Mouse (Mus musculus) central nervous system, embryonic 14 days (tissue): Measurements from ENCODE around the gene Psmb5. TPM values are rescaled to one million over a fixed set of nuclear protein-coding genes. Genes with fewer than 3 reads are reported as not detected.

Experiments
- polyA plus RNA-seq: library from polyadenylated mRNA; depleted of rRNA; stranded (reverse); fragments of >200 nt; gene quantifications from 2 replicates; pipeline ENCODE4 v1.2.3, GENCODE M21; 2012; rRNA removed

Gene Psmb5
- 256 and 274 TPM in 2 replicates for polyA plus RNA-seq

DNA sequence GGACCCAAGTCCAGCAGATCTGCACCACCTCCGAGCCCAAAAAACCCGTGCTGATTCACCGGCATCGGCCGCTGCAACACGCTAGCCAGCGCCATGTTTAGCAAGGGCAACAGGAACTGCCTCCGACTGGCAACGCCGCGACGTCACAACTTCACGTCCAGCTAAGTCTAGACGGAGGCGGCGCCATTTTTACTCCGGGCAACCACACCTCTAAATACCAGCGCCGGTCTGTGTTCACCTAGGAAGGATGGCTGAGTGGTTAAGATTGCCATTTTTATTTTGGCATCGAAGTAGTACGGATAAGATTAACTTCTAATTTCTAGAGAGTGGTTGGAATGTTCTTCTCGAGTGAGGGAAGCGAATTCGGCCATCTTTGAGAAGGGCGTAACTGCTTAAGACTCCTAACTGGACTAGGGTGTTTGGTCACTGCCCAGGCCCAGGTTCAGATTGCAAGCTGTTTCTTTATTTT lies at the start of gene Psmb5:
TSS of gene Psmb5 (minus strand) at position 126 of the 469 bp plus-strand sequence.

DNA sequence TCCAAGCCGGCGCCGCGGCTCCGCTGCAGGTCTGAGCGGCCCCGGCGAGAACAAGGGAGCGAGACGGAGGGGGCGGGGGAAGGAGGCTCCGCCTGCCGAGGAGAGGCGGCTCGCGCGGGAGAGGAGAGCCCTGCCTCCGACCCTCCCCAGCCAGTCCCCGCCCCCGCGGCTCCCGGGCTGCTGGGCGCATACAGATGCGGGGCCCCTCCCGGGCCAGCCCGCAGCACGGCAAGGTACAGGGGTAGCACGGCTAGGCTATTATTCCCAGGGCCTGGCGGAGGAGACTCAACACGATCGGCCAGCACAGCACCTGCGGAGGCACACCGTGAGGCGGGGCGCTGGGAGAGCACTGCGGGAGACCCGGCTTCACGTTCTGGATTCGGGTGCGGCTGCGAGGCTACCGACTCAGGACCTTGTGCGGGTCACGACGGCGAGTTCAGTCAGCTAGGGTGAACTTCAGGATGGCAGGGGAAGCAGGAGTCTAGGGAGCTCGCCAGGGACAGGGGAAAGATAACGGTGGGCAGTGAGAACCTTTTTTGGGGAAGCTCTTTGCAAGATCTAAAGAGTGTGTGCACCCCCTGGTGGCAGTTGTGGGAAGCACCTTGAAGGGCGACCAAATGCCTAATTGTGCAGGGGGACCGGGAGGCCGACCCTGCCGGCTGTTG lies 23.6 kb upstream of the Psmb5 start, which contains the start of gene Cdh24:
TSS of gene Cdh24 (minus strand) at position 60 of the 665 bp plus-strand sequence.

DNA sequence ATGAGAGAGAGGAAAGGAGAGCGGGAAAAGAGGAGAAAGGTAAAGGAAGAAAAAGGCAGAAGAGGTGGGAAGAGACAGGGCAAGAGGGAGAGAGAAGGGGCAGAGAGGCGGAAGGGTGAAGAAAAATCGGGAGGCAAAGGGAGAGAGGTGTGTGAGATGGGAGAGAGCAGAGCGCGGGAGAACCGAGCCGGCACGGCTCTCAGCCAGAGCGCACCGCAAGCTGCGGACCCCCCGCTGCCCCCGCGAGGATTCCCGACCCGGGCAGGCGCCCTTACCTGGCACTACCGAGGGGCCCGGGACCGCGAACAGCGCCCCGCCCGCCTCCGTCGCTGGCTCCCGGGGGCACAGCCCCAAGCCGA lies 23.1 kb upstream of the Psmb5 start, which contains the start of gene Gm17606:
TSS of gene Gm17606 (plus strand) at position 7 of the 359 bp plus-strand sequence.

DNA sequence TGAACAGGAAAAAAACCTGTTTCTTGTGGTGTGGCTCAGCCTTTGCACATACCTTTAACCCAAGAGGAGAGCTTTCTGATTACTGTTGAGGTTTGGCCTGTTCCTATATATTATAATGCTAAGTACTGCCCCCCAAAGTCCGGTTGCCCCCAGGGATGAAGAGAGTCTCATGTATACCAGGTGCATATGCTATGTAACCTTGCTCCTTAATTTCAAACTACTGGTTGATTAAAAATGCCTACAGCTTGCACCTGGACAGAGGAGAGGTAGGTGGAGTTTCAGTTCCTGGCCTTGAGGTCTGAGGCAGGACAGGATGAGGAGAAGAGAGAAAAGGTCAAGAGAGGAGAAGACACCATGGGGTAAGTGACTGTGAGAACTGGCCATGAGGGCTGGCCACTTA lies 3.3 kb upstream of the Psmb5 start, which contains the start of gene Psmb11:
TSS of gene Psmb11 (plus strand) at position 301 of the 400 bp plus-strand sequence.

DNA sequence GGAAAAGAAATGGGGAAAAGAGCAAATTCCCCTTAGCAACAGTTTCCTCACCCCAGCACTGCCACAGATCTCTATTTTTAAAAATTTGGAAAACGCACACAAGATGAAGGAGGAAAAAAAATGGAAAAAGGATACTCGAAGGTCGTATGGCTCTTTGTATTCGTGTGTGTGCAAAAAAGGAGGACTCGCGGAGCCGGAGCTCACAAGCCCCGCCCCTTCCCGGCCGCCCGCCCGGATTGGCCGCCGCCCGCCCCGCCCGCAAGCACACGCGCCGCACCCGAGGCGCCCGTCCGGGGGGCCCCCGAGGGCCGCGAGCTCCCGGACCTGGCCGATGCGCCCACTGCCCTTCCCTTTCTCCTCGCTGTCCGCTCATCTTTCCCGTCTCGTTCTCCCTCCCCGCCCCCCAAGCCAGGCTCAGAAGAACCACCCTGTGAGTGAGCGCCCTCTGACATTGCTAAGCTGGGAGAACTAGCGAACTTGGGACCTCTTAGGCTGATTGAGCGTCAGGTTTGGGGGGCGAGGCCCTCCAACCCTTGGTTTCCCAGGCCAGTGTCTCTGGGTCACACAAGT lies 12.0 kb downstream of the Psmb5 start, which contains the start of gene 4931414P19Rik:
TSS of gene 4931414P19Rik (minus strand) at position 242 of the 570 bp plus-strand sequence.

DNA sequence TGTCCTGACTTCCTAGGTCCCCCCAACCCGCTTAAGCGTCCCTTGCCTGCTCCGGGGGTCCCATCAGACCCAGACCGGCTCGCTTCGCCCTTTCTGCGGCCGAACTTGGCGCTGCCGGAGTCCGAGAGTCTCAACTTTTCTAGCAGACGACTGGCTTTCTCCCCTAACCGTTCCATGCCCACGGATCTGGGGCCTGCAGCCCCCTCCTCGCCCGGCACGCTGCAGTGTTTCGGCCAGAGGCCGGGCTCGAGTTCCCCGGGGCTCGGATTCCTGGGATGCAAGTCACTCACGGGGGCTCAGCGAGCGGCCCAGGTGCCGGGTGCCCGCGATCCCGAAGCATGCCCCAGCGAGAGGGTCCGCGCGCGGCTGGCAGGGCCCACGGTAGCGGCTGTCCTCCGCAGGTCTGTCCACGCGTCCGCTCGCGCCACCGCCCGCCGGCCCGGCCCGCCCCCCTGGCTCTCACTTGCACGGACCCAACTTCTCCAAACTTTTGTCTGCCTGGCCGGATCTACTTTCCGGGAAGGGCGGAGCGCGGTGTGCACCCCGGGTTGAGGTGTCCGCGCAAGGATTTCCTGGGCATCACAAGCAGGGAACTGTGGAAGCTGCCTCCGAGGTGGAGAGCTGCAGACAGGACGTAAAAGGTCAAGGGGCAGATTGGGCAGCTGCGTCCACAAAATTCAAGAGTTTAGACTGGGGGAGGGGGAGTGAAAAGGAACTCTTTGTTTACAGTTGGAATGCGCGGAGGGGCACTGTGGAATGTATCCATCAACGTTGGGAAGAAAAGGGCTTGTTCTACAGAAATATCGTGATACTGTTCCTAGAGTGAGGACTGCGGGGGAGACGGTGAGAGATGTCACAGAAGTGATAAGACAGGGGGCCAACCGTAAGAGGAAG lies 40.5 kb downstream of the Psmb5 start, which contains the start of gene Ajuba:
TSS of gene Ajuba (minus strand) at position 470 of the 894 bp plus-strand sequence.

Other genes starting within 250 kb of the Psmb5 start
- gene Slc7a7, start 200.2 kb downstream of the Psmb5 start, polyA plus RNA-seq: 5.7 and 7.1 TPM in 2 replicates
- gene Mrpl52, start 191.1 kb downstream of the Psmb5 start, polyA plus RNA-seq: 255 and 291 TPM in 2 replicates
- 90.9 and 146 TPM in 2 replicates for gene Mmp14, start 186.4 kb downstream of the Psmb5 start, polyA plus RNA-seq
- gene Lrp10, start 153.9 kb downstream of the Psmb5 start, polyA plus RNA-seq: 31.8 and 38.1 TPM in 2 replicates
- gene Rem2, start 141.9 kb downstream of the Psmb5 start, polyA plus RNA-seq: 20.9 and 22.1 TPM in 2 replicates
- gene Prmt5, start 100.5 kb downstream of the Psmb5 start, polyA plus RNA-seq: 86.0 and 93.6 TPM in 2 replicates
- 19.3 and 21.2 TPM in 2 replicates for gene Haus4, start 63.4 kb downstream of the Psmb5 start, polyA plus RNA-seq
- 18.8 and 22.4 TPM in 2 replicates for gene Ajuba, start 40.5 kb downstream of the Psmb5 start, polyA plus RNA-seq
- gene 4931414P19Rik, start 12.0 kb downstream of the Psmb5 start, polyA plus RNA-seq: 12.6 and 15.1 TPM in 2 replicates
- 0.06 and 0.39 TPM in 2 replicates for gene Psmb11, start 3.4 kb upstream of the Psmb5 start, polyA plus RNA-seq
- gene Gm17606, start 22.9 kb upstream of the Psmb5 start, polyA plus RNA-seq: not detected in 2 replicates
- 58.5 and 72.3 TPM in 2 replicates for gene Cdh24, start 23.3 kb upstream of the Psmb5 start, polyA plus RNA-seq
- gene 1700123O20Rik, start 68.2 kb upstream of the Psmb5 start, polyA plus RNA-seq: 70.3 and 72.1 TPM in 2 replicates
- 356 and 358 TPM in 2 replicates for gene Acin1, start 68.9 kb upstream of the Psmb5 start, polyA plus RNA-seq
- gene Gm29776, start 80.8 kb upstream of the Psmb5 start, polyA plus RNA-seq: 0.09 and 0.20 TPM in 2 replicates
- gene Cebpe, start 94.2 kb upstream of the Psmb5 start, polyA plus RNA-seq: 0.16 and 0.17 TPM in 2 replicates
- 9.6 and 9.9 TPM in 2 replicates for gene Slc7a8, start 163.9 kb upstream of the Psmb5 start, polyA plus RNA-seq
- not detected in 2 replicates for gene Rnf212b, start 196.1 kb upstream of the Psmb5 start, polyA plus RNA-seq